Mouse (Mus musculus): ENCODE measurements around the gene Ten1.

- no peak for TF ChIP-seq EP300 (IDR thresholded peaks at IDR 0.05; ENCODE audit: insufficient read depth, low read depth, low read length)
- TF ChIP-seq POLR2A (IDR thresholded peaks at IDR 0.05; ENCODE audit: insufficient read depth, low read length), result no peak
- TF ChIP-seq CTCF (IDR thresholded peaks at IDR 0.05; ENCODE audit: low read depth, low read length), result no peak
Measured at GRCm38 (mm10) chr11:116169214-116169613, 29.4 kb upstream of the Ten1 start.
